Mouse (Mus musculus) ovary, adult 2 months (tissue): ENCODE data around the gene Fis1. TPM values are rescaled to one million over a fixed set of nuclear protein-coding genes. Genes with fewer than 3 reads are reported as not detected.

Source experiments
- polyA plus RNA-seq: library from polyadenylated mRNA; depleted of rRNA; stranded (reverse); fragments of >200 nt; gene quantifications from 2 replicates; pipeline ENCODE4 v1.2.3, GENCODE M21; 2012; rRNA removed

Gene Fis1
- 171 and 185 TPM in 2 replicates for polyA plus RNA-seq

DNA sequence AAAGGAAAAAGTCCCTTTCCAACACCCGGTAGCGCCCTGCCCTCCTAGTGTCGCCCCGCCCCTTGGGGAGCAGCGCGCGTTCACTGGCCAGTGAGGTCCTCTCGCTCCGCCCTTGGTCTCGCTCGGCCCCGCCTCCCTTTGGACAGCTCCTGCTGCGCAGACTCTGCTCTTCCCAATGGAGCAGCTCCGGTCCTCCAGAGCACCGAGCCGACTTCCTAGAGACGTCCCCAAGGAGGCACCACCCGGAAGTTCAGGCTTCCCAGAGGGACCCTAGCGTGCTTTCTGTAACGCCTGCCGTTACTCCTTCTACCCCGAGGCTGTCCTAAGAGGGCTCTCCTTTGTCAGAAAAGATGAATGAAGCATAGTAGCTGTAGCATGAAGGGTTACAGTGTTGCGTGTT lies at the start of gene Fis1:
Gene Fis1, plus strand, starts transcription at position 261 of the 400 bp plus-strand sequence.

DNA sequence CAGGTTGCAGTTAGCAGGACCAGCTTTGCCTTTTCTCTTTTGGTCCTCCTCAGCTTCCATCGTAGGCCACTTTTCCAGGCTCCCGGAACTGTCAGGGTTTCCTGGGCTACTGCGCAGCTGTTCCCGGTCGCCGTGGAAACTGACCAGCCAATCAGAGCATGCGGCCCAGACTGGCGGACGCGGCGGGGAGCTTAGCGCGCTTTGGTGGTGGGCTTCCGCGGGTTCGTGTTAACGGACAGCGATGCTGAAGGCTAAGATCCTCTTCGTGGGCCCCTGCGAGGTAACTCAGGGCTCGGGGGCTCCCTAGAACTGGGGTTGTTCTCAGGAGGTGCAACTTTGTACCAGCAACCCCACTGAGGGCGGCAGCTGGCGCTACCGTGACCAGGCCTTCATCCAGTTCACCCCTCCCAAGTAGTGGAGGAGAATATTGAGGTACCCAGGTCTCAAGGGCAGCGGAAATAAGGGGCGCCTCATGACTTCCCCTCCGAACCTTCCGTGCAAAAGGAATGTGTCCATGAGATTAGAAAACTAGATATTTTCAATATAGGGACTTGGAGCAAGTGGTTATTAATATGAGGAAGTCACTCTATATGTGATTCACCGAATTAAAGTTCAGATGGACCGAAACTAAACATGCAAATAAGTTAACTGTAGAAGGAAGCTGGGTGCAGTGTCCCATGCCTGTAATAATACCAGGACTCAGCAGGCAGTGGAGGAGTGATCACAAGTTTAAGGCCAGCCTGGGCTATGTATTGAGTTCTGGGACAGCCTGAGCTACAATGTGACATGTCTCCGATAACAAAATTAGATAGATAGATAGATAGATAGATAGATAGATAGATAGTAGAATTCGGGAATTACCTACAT lies 44.9 kb upstream of the Fis1 start, which contains the start of gene Ift22:
Gene Ift22, plus strand, starts transcription at position 160 of the 867 bp plus-strand sequence.

DNA sequence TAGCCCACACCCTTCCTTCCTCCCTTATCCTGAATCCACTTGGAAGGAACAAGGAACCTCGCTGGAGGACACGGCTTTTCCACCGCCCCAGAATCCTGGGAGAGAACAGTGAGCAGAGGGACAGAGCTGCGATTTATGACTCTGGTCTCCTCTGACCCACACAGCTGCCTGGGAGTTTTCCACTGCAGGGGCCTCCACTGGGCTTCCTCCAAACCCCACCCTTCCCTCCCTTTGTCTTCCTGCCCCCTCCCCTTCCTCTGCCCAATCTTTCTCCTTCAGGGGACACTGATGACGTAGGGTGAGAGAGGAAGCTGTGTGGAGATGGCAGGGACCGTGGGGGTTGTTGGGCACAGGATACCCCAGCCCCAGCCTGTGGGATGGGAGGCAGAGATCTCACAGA lies 13.3 kb downstream of the Fis1 start, which contains the start of gene Cldn15:
Gene Cldn15, plus strand, starts transcription at position 286 of the 400 bp plus-strand sequence.

DNA sequence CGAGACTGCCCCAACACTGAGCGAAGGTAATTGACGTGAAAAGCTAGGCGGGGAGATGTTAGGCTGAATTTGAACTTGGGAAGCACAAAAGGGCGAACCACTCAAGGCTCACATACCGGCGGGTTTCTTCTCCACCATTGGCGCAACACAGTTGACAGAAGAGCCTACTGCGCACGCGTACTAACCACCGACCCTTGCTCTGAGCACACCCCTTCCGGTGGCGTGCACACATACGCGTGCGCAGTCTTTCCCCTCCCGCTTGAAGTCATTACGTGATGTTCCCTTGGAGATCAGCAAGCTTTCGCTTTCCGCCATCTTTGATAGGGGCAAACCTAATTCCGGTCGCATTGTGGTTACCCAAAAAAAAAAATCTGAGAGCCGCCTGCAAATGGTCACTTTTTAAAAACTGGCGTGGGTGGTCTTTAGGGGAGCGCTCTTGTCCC lies 33.6 kb downstream of the Fis1 start, which contains the start of gene Plod3:
Gene Plod3, plus strand, starts transcription at position 325 of the 443 bp plus-strand sequence.

DNA sequence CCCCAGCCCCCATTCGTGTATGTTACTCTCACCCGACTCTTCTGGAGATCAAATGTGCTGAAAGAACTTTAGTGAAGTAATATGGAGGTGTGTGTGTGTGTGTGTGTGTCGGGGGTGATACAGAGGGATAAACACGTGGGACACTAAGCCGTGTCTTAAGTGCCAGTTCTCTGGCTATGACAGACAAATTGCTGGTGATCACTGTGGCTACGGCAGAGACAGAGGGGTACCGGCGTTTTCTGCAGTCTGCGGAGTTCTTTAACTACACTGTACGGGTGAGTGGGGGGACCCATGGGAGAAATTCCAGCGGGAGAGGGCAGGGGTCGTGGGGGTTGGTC lies 34.8 kb downstream of the Fis1 start, which contains the start of gene Znhit1:
Gene Znhit1, minus strand, starts transcription at position 88 of the 338 bp plus-strand sequence.

Other genes starting within 250 kb of the Fis1 start
- 26.5 and 36.6 TPM in 2 replicates for gene Col26a1, start 70.1 kb upstream of the Fis1 start, polyA plus RNA-seq
- gene Ift22, start 45.1 kb upstream of the Fis1 start, polyA plus RNA-seq = 13.1 and 17.5 TPM in 2 replicates
- gene Cldn15, start 13.3 kb downstream of the Fis1 start, polyA plus RNA-seq = 23.7 and 29.5 TPM in 2 replicates
- 93.0 and 109 TPM in 2 replicates for gene Plod3, start 33.7 kb downstream of the Fis1 start, polyA plus RNA-seq
- 80.1 and 91.0 TPM in 2 replicates for gene Znhit1, start 34.7 kb downstream of the Fis1 start, polyA plus RNA-seq
- 0.13 and 0.26 TPM in 2 replicates for gene Vgf, start 73.1 kb downstream of the Fis1 start, polyA plus RNA-seq
- gene Ap1s1, start 92.9 kb downstream of the Fis1 start, polyA plus RNA-seq = 44.5 and 48.4 TPM in 2 replicates
- gene Serpine1, start 119.0 kb downstream of the Fis1 start, polyA plus RNA-seq = 8.6 TPM in 2 replicates
- 9.6 and 14.3 TPM in 2 replicates for gene Trim56, start 162.9 kb downstream of the Fis1 start, polyA plus RNA-seq
- gene Muc3, start 196.0 kb downstream of the Fis1 start, polyA plus RNA-seq = 0.29 and 0.32 TPM in 2 replicates